Mouse (Mus musculus): ENCODE measurements around the gene Mrpl30. TPM values are rescaled to one million over a fixed set of nuclear protein-coding genes. Genes with fewer than 3 reads are reported as not detected.

Gene Mrpl30
- polyA plus RNA-seq (2014; fragmentation: Illumina TruSeq; extraction: RNeasy Lipid Tissue Mini Kit (QIAGEN cat#74804); ENCODE audit: low read depth, low replicate concordance) = 203 TPM

GRCm38 (mm10) chr1:37890025-37890652, at the start of gene Mrpl30, which contains the start of gene Mitd1:
Gene Mrpl30 (plus strand): TSS chr1:37890477.
Gene Mitd1 (minus strand): TSS chr1:37890411.

DNA sequence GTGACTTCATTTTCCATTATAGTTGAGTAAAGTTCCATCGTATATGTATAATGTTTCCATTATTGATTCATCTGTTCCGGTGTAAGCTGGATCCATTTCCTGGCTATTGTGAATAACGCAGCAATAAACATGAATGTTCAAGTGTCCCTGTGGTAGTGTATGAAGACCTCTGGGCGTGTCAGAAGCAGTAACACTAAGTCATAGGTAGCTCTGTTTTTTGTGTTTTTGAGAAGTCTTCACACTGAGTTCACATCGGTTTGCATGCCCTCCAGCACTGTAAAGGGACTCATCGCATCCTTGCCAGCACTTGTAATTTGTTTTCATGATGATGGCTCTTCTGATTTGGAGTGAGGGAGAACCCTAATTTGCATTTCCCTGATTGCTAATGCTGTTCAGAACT, 24.0 kb upstream of the Mrpl30 start, which contains the start of gene Tsga10:
TSS of gene Tsga10 (minus strand) at position 144 of the 400 bp plus-strand sequence.

GRCm38 (mm10) chr1:37871704-37872103, 18.6 kb upstream of the Mrpl30 start, which contains the start of gene Lipt1:
Gene Lipt1 (plus strand): TSS chr1:37871738.

GRCm38 (mm10) chr1:37916393-37916792, 26.1 kb downstream of the Mrpl30 start, which contains the start of gene Lyg2:
Gene Lyg2 (minus strand): TSS chr1:37916493.

Other genes starting within 250 kb of the Mrpl30 start
- not detected for gene 2010300C02Rik, start 170.4 kb upstream of the Mrpl30 start, polyA plus RNA-seq (2014; fragmentation: Illumina TruSeq; extraction: RNeasy Lipid Tissue Mini Kit (QIAGEN cat#74804); ENCODE audit: low read depth, low replicate concordance)
- gene Tsga10, start 24.0 kb upstream of the Mrpl30 start, polyA plus RNA-seq (2014; fragmentation: Illumina TruSeq; extraction: RNeasy Lipid Tissue Mini Kit (QIAGEN cat#74804); ENCODE audit: low read depth, low replicate concordance) = 3.6 TPM
- 11.0 TPM for gene Lipt1, start 18.7 kb upstream of the Mrpl30 start, polyA plus RNA-seq (2014; fragmentation: Illumina TruSeq; extraction: RNeasy Lipid Tissue Mini Kit (QIAGEN cat#74804); ENCODE audit: low read depth, low replicate concordance)
- 32.9 TPM for gene Mitd1, start 66 bp upstream of the Mrpl30 start, polyA plus RNA-seq (2014; fragmentation: Illumina TruSeq; extraction: RNeasy Lipid Tissue Mini Kit (QIAGEN cat#74804); ENCODE audit: low read depth, low replicate concordance)
- gene Lyg2, start 26.0 kb downstream of the Mrpl30 start, polyA plus RNA-seq (2014; fragmentation: Illumina TruSeq; extraction: RNeasy Lipid Tissue Mini Kit (QIAGEN cat#74804); ENCODE audit: low read depth, low replicate concordance) = not detected
- gene Lyg1, start 67.3 kb downstream of the Mrpl30 start, polyA plus RNA-seq (2014; fragmentation: Illumina TruSeq; extraction: RNeasy Lipid Tissue Mini Kit (QIAGEN cat#74804); ENCODE audit: low read depth, low replicate concordance) = not detected
- 84.7 TPM for gene Txndc9, start 107.4 kb downstream of the Mrpl30 start, polyA plus RNA-seq (2014; fragmentation: Illumina TruSeq; extraction: RNeasy Lipid Tissue Mini Kit (QIAGEN cat#74804); ENCODE audit: low read depth, low replicate concordance)
- gene Eif5b, start 107.5 kb downstream of the Mrpl30 start, polyA plus RNA-seq (2014; fragmentation: Illumina TruSeq; extraction: RNeasy Lipid Tissue Mini Kit (QIAGEN cat#74804); ENCODE audit: low read depth, low replicate concordance) = 41.5 TPM
- 10.9 TPM for gene Rev1, start 239.3 kb downstream of the Mrpl30 start, polyA plus RNA-seq (2014; fragmentation: Illumina TruSeq; extraction: RNeasy Lipid Tissue Mini Kit (QIAGEN cat#74804); ENCODE audit: low read depth, low replicate concordance)